Mouse (Mus musculus): ENCODE measurements around the gene Eipr1.

GRCm38 (mm10) chr12:28808786-28809375 is 57.3 kb downstream of the Eipr1 start:
- TF ChIP-seq CTCF (IDR thresholded peaks at IDR 0.05; ENCODE audit: low read depth) = no peak
- TF ChIP-seq EP300 (optimal IDR thresholded peaks at IDR 0.05) = no peak
